Mouse (Mus musculus) liver, postnatal 0 days (tissue): ENCODE results near the gene Cdc42ep4.
A peak's percentile ranks its signal among the peaks of the same experiment; 100 is the strongest.

ENCODE experiments used
- CTCF ChIP-seq: sonication (generic); IDR thresholded peaks from 2 replicates; pipeline ENCODE4 v1.5.1; 2016; ENCODE audit warnings: antibody characterized with exemption, low read depth
- EP300 ChIP-seq: IDR thresholded peaks from 2 replicates; pipeline ENCODE4 v1.6.1; 2016; ENCODE audit warnings: antibody characterized with exemption, low read depth, mild to moderate bottlenecking

- TF ChIP-seq EP300: peak; percentile 55
- no peak for TF ChIP-seq CTCF
Measured at GRCm38 (mm10) chr11:113698013-113698545, 53.6 kb downstream of the Cdc42ep4 start.
